Mouse (Mus musculus): ENCODE data around the gene Tent4b. TPM values are rescaled to one million over a fixed set of nuclear protein-coding genes. Genes with fewer than 3 reads are reported as not detected.

Tent4b gene
- polyA plus RNA-seq, 1 experiment from 2014 or later, result 18.8 TPM

DNA sequence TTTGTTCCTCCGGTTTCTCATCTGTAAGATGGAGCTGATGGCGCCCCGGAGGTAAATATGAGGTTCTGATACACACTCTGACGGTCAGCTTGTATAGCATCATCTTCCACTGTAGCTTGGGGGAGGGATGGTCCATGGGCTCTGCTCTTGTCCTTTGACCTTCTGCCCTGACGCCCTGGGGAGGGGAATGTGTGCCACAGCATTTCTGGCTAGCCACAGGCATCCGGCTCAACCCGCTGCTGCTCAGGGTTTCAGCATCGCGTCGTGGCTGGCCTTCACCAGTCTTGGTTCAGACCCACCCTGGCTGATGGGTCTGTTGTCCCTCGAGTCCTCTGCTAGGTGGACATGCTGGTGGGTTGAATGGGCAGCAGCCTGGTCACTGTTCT lies 92.3 kb downstream of the Tent4b start:
- Histone ChIP-seq H3K4me3 (ENCODE audit: low read depth, low read length) (no peak overlapping the region), H3K4me2 (ENCODE audit: low read depth, low read length) (no peak overlapping the region), H3K4me1 (ENCODE audit: control insufficient read depth, insufficient read depth, low read length) (no peaks in the 10 kb centered on the region), H3K9ac (replicated peaks; ENCODE audit: low read depth, low read length) (no peak overlapping the region), H3K27ac (ENCODE audit: low read depth, low read length) (no peak overlapping the region), H3K9me3 (ENCODE audit: control insufficient read depth, low read length) (no peaks in the 10 kb centered on the region), H3K36me3 (ENCODE audit: control insufficient read depth, insufficient read depth, low read length) (no peaks in the 10 kb centered on the region), H3K27me3 (ENCODE audit: control insufficient read depth, insufficient read depth, low read length) (no peaks in the 10 kb centered on the region)
- ATAC-seq (ENCODE audit: low read depth), result no peak
- WGBS, result 89% methylated on average over 11 of the region's 11 CpGs

- Histone ChIP-seq H3K36me3 (ENCODE audit: control insufficient read depth, insufficient read depth, low read length) (no peaks in the 10 kb centered on the region), H3K27ac (ENCODE audit: low read depth, low read length) (no peak overlapping the region), H3K4me2 (ENCODE audit: low read depth, low read length) (no peak overlapping the region), H3K9ac (replicated peaks; ENCODE audit: low read depth, low read length) (no peak overlapping the region), H3K4me3 (ENCODE audit: low read depth, low read length) (no peak overlapping the region), H3K4me1 (ENCODE audit: control insufficient read depth, insufficient read depth, low read length) (no peaks in the 10 kb centered on the region), H3K9me3 (ENCODE audit: control insufficient read depth, low read length) (no peaks in the 10 kb centered on the region), H3K27me3 (ENCODE audit: control insufficient read depth, insufficient read depth, low read length) (no peaks in the 10 kb centered on the region)
- 81% methylated on average over 3 of the region's 3 CpGs for WGBS
- no peak for ATAC-seq (ENCODE audit: low read depth)
These were observed 93.9 kb downstream of the Tent4b start for GRCm38 (mm10) chr8:88292926-88293325.

DNA sequence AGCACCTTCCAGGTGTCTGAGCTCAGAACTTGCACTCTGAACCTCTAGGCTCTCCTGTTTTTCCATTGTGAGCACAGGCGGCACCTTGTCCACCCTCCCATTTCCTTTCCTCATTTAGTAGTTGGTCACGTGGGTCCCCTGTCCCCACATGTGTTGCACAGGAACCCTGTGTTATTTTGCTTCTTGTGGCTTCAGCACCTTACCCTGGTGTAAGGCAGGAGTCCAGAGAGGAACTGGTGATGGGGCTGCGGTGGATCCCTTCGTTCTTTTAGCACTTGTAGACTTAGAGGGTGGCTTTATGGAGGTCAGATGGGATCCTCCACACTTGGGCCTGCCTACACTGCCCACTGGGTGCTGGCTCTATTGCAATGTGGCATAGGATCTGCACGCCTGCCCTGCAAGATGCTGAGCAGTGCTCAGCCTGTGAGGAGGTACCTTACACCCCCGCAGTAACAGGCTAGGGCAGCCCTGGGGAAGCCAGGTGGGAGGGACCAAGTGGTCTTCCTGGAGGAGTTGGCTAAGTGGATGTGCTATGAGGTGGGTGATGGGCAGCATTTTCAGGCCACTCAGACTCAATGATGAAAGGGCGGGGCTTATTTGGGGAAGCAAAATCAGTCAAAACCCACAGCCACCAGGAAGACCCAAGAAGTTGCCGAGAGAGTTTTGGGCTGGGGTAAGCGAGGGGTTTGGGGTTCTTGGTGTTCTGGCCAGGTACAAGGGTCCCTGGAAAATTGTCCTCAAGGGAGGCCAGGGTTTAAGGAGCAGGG lies 94.8 kb downstream of the Tent4b start:
- no peak for ATAC-seq (ENCODE audit: low read depth)
- 94% methylated on average over 9 of the region's 9 CpGs for WGBS

GRCm38 (mm10) chr8:88294977-88295376 lies 96.0 kb downstream of the Tent4b start:
- H3K4me2 ChIP-seq (ENCODE audit: low read depth, low read length), result no peak overlapping the region
- no peaks in the 10 kb centered on the region for H3K9me3 ChIP-seq (ENCODE audit: control insufficient read depth, low read length)
- H3K4me1 ChIP-seq (ENCODE audit: control insufficient read depth, insufficient read depth, low read length), result no peaks in the 10 kb centered on the region
- H3K27ac ChIP-seq (ENCODE audit: low read depth, low read length), result no peak overlapping the region
- H3K36me3 ChIP-seq (ENCODE audit: control insufficient read depth, insufficient read depth, low read length), result no peaks in the 10 kb centered on the region
- H3K27me3 ChIP-seq (ENCODE audit: control insufficient read depth, insufficient read depth, low read length), result no peaks in the 10 kb centered on the region
- ATAC-seq (ENCODE audit: low read depth), result no peak
- 91% methylated on average over 2 of the region's 2 CpGs for WGBS
- no peak overlapping the region for H3K9ac ChIP-seq (replicated peaks; ENCODE audit: low read depth, low read length)
- no peak overlapping the region for H3K4me3 ChIP-seq (ENCODE audit: low read depth, low read length)

More for the DNA sequence above, 94.8 kb downstream of the Tent4b start:
- Histone ChIP-seq H3K9me3 (ENCODE audit: control insufficient read depth, low read length) (no peaks in the 10 kb centered on the region), H3K27ac (ENCODE audit: low read depth, low read length) (no peak overlapping the region), H3K4me2 (ENCODE audit: low read depth, low read length) (no peak overlapping the region), H3K27me3 (ENCODE audit: control insufficient read depth, insufficient read depth, low read length) (no peaks in the 10 kb centered on the region), H3K4me3 (ENCODE audit: low read depth, low read length) (no peak overlapping the region), H3K4me1 (ENCODE audit: control insufficient read depth, insufficient read depth, low read length) (no peaks in the 10 kb centered on the region), H3K36me3 (ENCODE audit: control insufficient read depth, insufficient read depth, low read length) (no peaks in the 10 kb centered on the region), H3K9ac (replicated peaks; ENCODE audit: low read depth, low read length) (no peak overlapping the region)

DNA sequence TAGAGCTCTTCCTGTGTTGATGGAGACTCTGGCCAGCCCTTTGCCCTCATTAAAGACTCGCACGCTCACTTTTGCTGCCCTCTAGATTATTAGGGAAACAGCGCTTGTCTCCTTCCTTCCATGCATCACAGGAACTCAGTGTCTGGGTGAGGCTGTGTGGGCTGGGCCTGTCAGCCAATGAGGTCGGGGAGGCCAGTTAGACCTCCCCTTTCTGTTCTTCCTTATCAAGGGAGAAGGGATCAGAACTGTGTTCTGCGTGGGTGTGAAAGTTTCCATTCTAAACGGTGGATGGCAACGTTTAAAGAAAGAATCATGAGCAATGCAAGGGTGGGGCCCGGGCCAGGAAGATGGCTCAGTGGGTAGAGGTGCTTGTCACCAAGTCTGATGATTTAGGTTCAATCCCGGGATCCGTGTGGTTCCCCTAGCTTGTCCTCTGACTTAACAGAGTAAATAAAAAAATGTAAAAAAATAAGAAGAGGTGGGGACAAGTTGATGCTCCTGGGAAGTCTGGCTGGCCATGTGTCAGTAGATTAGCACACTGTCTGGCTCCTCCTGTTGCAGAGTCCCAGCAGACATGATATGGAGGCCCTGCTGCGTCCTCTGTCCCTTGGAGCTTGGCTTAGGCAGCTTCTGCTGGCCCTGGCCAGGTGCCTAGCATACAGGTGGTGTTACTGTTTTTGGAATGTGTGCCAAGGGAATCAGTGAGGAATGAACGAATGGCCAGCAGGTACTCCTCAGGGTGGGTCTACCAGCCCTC lies 99.1 kb downstream of the Tent4b start:
- H3K9me3 ChIP-seq (ENCODE audit: control insufficient read depth, low read length), result no peaks in the 10 kb centered on the region
- H3K9ac ChIP-seq (replicated peaks; ENCODE audit: low read depth, low read length), result no peak overlapping the region
- no peak for ATAC-seq (ENCODE audit: low read depth)
- no peak overlapping the region for H3K4me3 ChIP-seq (ENCODE audit: low read depth, low read length)
- H3K4me2 ChIP-seq (ENCODE audit: low read depth, low read length), result no peak overlapping the region
- no peaks in the 10 kb centered on the region for H3K4me1 ChIP-seq (ENCODE audit: control insufficient read depth, insufficient read depth, low read length)
- no peaks in the 10 kb centered on the region for H3K27me3 ChIP-seq (ENCODE audit: control insufficient read depth, insufficient read depth, low read length)
- no peaks in the 10 kb centered on the region for H3K36me3 ChIP-seq (ENCODE audit: control insufficient read depth, insufficient read depth, low read length)
- WGBS, result 68% methylated on average over 12 of the region's 12 CpGs
- no peak overlapping the region for H3K27ac ChIP-seq (ENCODE audit: low read depth, low read length)

DNA sequence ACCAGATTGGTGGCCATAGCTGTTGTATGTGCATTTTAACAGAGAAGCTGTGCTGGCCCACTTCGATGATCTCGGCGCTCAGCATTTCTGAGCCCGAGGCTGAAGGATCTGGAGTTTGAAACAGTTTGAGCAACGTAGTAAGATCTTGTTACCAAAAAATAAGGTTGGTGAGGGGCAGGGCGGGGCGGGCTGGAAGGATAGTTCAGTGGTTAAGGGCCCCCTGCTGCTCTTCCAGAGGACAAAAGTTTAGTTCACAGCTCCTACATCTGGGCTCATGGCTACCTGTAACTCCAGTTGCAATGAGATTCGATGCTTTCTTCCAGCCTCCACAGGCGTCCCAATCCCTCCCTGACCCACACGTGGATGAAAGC lies 99.7 kb downstream of the Tent4b start:
- Histone ChIP-seq H3K4me3 (ENCODE audit: low read depth, low read length) (no peak overlapping the region), H3K9ac (replicated peaks; ENCODE audit: low read depth, low read length) (no peak overlapping the region), H3K4me2 (ENCODE audit: low read depth, low read length) (no peak overlapping the region), H3K27me3 (ENCODE audit: control insufficient read depth, insufficient read depth, low read length) (no peaks in the 10 kb centered on the region), H3K9me3 (ENCODE audit: control insufficient read depth, low read length) (no peaks in the 10 kb centered on the region), H3K36me3 (ENCODE audit: control insufficient read depth, insufficient read depth, low read length) (no peaks in the 10 kb centered on the region), H3K4me1 (ENCODE audit: control insufficient read depth, insufficient read depth, low read length) (no peaks in the 10 kb centered on the region), H3K27ac (ENCODE audit: low read depth, low read length) (no peak overlapping the region)
- no peak for ATAC-seq (ENCODE audit: low read depth)
- WGBS, result 87% methylated on average over 10 of the region's 10 CpGs

GRCm38 (mm10) chr8:88299907-88300603 lies 101.0 kb downstream of the Tent4b start:
- H3K4me1 ChIP-seq (ENCODE audit: control insufficient read depth, insufficient read depth, low read length), result no peaks in the 10 kb centered on the region
- no peak overlapping the region for H3K4me3 ChIP-seq (ENCODE audit: low read depth, low read length)
- H3K36me3 ChIP-seq (ENCODE audit: control insufficient read depth, insufficient read depth, low read length), result no peaks in the 10 kb centered on the region
- no peak overlapping the region for H3K27ac ChIP-seq (ENCODE audit: low read depth, low read length)
- H3K4me2 ChIP-seq (ENCODE audit: low read depth, low read length), result no peak overlapping the region
- H3K27me3 ChIP-seq (ENCODE audit: control insufficient read depth, insufficient read depth, low read length), result no peaks in the 10 kb centered on the region
- H3K9me3 ChIP-seq (ENCODE audit: control insufficient read depth, low read length), result no peaks in the 10 kb centered on the region
- ATAC-seq (ENCODE audit: low read depth), result no peak
- 82% methylated on average over 10 of the region's 10 CpGs for WGBS
- H3K9ac ChIP-seq (replicated peaks; ENCODE audit: low read depth, low read length), result no peak overlapping the region

DNA sequence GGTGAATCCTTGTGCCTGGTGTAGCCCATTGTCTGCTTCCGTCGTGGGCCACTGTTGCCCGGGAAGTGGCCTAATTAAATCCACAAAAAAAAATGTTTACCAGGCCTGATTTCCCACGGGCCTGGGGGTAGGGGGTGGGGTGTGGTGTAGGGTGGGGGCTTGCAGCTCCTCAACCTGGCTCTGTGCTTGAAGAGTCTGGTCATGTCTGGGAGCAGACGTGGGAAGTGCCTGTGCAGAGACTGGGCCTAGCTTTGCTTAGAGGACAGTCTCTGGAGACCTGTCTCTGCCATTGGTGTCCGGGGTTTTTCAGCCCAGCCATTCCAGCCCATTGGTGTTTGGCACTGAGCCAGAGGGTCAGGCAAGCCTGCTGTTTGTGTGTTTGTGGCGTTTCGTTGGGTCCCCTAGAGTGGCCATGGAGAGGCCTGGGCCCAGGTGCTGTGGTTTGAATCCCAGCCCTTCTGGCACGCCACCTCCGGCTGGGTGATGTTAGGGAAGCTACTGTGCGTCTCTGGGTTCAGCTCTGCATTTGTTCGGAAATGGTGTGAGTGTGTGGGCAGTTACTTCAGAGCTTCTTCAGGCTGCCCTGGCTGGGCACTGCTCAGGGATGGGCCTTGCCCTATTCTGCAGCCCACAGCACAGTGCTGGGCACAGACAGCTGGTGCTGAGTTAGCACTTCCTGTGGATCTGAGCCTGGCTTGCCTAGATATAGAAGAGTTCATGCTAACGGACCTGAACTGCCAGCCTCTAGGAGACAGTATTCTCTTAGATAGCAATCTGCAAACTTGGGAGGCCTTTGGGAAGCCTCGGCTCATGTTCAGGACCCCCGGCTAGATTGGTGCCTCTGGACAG lies 102.8 kb downstream of the Tent4b start:
- ATAC-seq (ENCODE audit: low read depth), result no peak
- Histone ChIP-seq H3K4me1 (ENCODE audit: control insufficient read depth, insufficient read depth, low read length) (no peaks in the 10 kb centered on the region), H3K27me3 (ENCODE audit: control insufficient read depth, insufficient read depth, low read length) (no peaks in the 10 kb centered on the region), H3K27ac (ENCODE audit: low read depth, low read length) (no peak overlapping the region), H3K4me3 (ENCODE audit: low read depth, low read length) (no peak overlapping the region), H3K9me3 (ENCODE audit: control insufficient read depth, low read length) (no peaks in the 10 kb centered on the region), H3K36me3 (ENCODE audit: control insufficient read depth, insufficient read depth, low read length) (no peaks in the 10 kb centered on the region), H3K9ac (replicated peaks; ENCODE audit: low read depth, low read length) (no peak overlapping the region), H3K4me2 (ENCODE audit: low read depth, low read length) (no peak overlapping the region)
- 48% methylated on average over 15 of the region's 15 CpGs for WGBS

Measured in neural tube, embryonic 14.5 days (tissue).